Mouse (Mus musculus) MEL (cell line): ENCODE results near the gene Fn1.

ENCODE experiments used
- BHLHE40 ChIP-seq: IDR thresholded peaks from 2 replicates; pipeline ENCODE4 v1.6.1; 2012; ENCODE audit warnings: low read depth, mild to moderate bottlenecking, inconsistent platforms, low read length, improper control_type of control experiment, borderline replicate concordance
- CTCF ChIP-seq, 3 experiments: IDR thresholded peaks in 2 of 3; conservative IDR thresholded peaks in 1 of 3; 2 replicates each; pipeline ENCODE4 v1.5.1; 2011 to 2012; ENCODE audit warnings: low read length in 3 of 3, low read depth in 2 of 3, mild to moderate bottlenecking in 2 of 3, improper control_type of control experiment in 1 of 3, inconsistent platforms in 1 of 3, mixed read lengths in 1 of 3, moderate library complexity in 1 of 3; ENCODE audit not compliant: control insufficient read depth in 1 of 3, insufficient read depth in 1 of 3, poor library complexity in 1 of 3, severe bottlenecking in 1 of 3
- ELF1 ChIP-seq: IDR thresholded peaks from 2 replicates; pipeline ENCODE4 v1.6.1; 2014; ENCODE audit warnings: low read depth, mild to moderate bottlenecking, inconsistent platforms, low read length, improper control_type of control experiment, moderate library complexity
- GABPA ChIP-seq: IDR thresholded peaks from 2 replicates; pipeline ENCODE4 v1.6.1; 2012; ENCODE audit warnings: low read depth, mild to moderate bottlenecking, inconsistent platforms, low read length, improper control_type of control experiment, moderate library complexity
- HCFC1 ChIP-seq: IDR thresholded peaks from 2 replicates; pipeline ENCODE4 v1.6.1; 2012; ENCODE audit warnings: low read depth, mild to moderate bottlenecking, inconsistent platforms, low read length, improper control_type of control experiment, moderate library complexity
- KAT2A ChIP-seq: conservative IDR thresholded peaks from 2 replicates; pipeline ENCODE4 v1.6.1; 2012; ENCODE audit warnings: low read depth, low read length, improper control_type of control experiment, inconsistent platforms
- MAX ChIP-seq: IDR thresholded peaks from 2 replicates; pipeline ENCODE4 v1.6.1; 2011; ENCODE audit warnings: low read length, improper control_type of control experiment
- MYC ChIP-seq: IDR thresholded peaks from 2 replicates; pipeline ENCODE4 v1.6.1; 2011; ENCODE audit warnings: low read depth, mild to moderate bottlenecking, low read length, improper control_type of control experiment, moderate library complexity
- POLR2A ChIP-seq, 2 experiments: IDR thresholded peaks; 2 replicates each; pipeline ENCODE4 v1.6.1; 2011 to 2012; ENCODE audit warnings: low read length in 2 of 2, mild to moderate bottlenecking in 2 of 2, control low read depth in 1 of 2, improper control_type of control experiment in 1 of 2, low read depth in 1 of 2, moderate library complexity in 1 of 2; ENCODE audit not compliant: control insufficient read depth in 1 of 2, insufficient read depth in 1 of 2, poor library complexity in 1 of 2
- TBP ChIP-seq: IDR thresholded peaks from 2 replicates; pipeline ENCODE4 v1.8.0; 2011; ENCODE audit warnings: low read depth, low read length, improper control_type of control experiment
- TCF12 ChIP-seq: IDR thresholded peaks from 2 replicates; pipeline ENCODE4 v1.6.1; 2014; ENCODE audit warnings: low read depth, mild to moderate bottlenecking, inconsistent platforms, low read length, improper control_type of control experiment, moderate library complexity
- USF2 ChIP-seq, 2 experiments: IDR thresholded peaks; 2 replicates each; pipeline ENCODE4 v1.6.1; 2011 to 2012; ENCODE audit warnings: improper control_type of control experiment in 2 of 2, low read length in 2 of 2, borderline replicate concordance in 1 of 2, inconsistent platforms in 1 of 2, low read depth in 1 of 2, mild to moderate bottlenecking in 1 of 2; ENCODE audit not compliant: insufficient read depth in 1 of 2
- ZC3H11A ChIP-seq: IDR thresholded peaks from 2 replicates; pipeline ENCODE4 v1.6.1; 2012; ENCODE audit warnings: low read depth, mild to moderate bottlenecking, inconsistent platforms, low read length, improper control_type of control experiment
- ZMIZ1 ChIP-seq: IDR thresholded peaks from 2 replicates; pipeline ENCODE4 v1.6.1; 2012; ENCODE audit warnings: low read depth, mild to moderate bottlenecking, inconsistent platforms, low read length, improper control_type of control experiment, moderate library complexity

DNA sequence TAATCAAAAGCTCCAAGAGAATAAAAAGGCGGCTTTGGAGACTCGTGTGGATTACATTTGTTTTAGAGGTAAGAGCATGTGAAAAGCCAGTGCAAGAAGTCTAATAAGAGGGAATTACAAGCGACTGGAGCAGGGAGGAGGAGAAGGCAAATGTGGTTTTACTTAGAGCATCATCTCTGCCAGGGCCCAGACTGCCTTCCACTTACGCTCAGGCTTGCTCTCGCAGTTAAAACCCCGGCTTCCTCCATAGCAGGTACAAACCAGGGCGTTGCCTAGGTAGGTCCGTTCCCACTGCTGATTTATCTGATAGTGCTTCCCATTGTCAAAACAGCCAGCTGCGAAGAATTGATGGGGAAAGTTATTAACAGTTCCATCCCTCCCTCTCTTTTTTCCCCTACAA is 1.7 kb downstream of the Fn1 start:
- TF ChIP-seq POLR2A (IDR thresholded peaks at IDR 0.05; ENCODE audit: control insufficient read depth in 1 of 2, insufficient read depth in 1 of 2, low read depth in 1 of 2, low read length in 2 of 2, poor library complexity in 1 of 2): no peak
- TF ChIP-seq CTCF (IDR thresholded peaks at IDR 0.05 in 2 of 3, conservative IDR thresholded peaks at IDR 0.05 in 1 of 3; ENCODE audit: control insufficient read depth in 1 of 3, insufficient read depth in 1 of 3, low read depth in 2 of 3, low read length in 3 of 3, poor library complexity in 1 of 3, severe bottlenecking in 1 of 3): no peak
- TF ChIP-seq KAT2A: no peak
- TF ChIP-seq ZC3H11A: no peak
- no peak for TF ChIP-seq GABPA
- no peak for TF ChIP-seq ELF1
- TF ChIP-seq MYC: no peak
- TF ChIP-seq BHLHE40: no peak
- TF ChIP-seq USF2 (IDR thresholded peaks at IDR 0.05; ENCODE audit: borderline replicate concordance in 1 of 2, insufficient read depth in 1 of 2, low read depth in 1 of 2, low read length in 2 of 2): no peak
- no peak for TF ChIP-seq HCFC1
- no peak for TF ChIP-seq TBP
- TF ChIP-seq MAX: no peak
- no peak for TF ChIP-seq TCF12
- no peak for TF ChIP-seq ZMIZ1
